Mouse (Mus musculus): ENCODE measurements around the gene Dhx37. TPM values are rescaled to one million over a fixed set of nuclear protein-coding genes. Genes with fewer than 3 reads are reported as not detected.
A peak's percentile ranks its signal among the peaks of the same experiment; 100 is the strongest.

The Dhx37 gene
- total RNA-seq, 1 experiment: 24.7 TPM

DNA sequence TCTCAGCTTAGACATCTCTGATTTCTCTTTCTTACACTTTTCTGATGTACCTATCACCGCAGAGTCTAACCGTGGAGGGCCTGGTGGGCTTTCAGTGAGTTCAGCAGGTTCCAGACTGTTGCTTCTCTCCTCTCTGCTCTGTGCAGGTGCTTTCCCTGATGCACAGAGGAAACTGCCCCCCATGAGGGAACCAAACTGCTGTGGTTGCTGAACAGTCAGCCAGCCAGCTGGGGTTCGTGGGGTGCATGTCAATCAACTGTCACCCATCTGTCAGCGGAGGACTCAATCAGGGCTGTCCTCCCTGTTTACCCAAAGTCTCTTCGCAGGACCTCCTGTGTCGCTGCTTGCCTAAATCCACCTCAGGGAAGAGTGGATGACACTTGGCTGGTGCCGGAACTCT, 56.7 kb downstream of the Dhx37 start:
- no peak for DNase-seq (ENCODE audit: low read depth, low spot score)
- in situ Hi-C loops (cut with MboI; ENCODE audit: low sequenced_read_pairs in 2 of 2, unreplicated experiment in 2 of 2): no loop called here
- no peak for TF ChIP-seq CHD2 (IDR thresholded peaks at IDR 0.05; ENCODE audit: low read depth, low read length)
- no peak for TF ChIP-seq ZNF384 (IDR thresholded peaks at IDR 0.05; ENCODE audit: low read depth, low read length)
- TF ChIP-seq HCFC1 (IDR thresholded peaks at IDR 0.05; ENCODE audit: borderline replicate concordance, insufficient read depth, low read length): no peak
- no peak for TF ChIP-seq ZC3H11A (IDR thresholded peaks at IDR 0.05; ENCODE audit: borderline replicate concordance, low read depth, low read length)
- TF ChIP-seq MAFK (IDR thresholded peaks at IDR 0.05; ENCODE audit: insufficient read depth, low read depth, low read length): no peak

DNA sequence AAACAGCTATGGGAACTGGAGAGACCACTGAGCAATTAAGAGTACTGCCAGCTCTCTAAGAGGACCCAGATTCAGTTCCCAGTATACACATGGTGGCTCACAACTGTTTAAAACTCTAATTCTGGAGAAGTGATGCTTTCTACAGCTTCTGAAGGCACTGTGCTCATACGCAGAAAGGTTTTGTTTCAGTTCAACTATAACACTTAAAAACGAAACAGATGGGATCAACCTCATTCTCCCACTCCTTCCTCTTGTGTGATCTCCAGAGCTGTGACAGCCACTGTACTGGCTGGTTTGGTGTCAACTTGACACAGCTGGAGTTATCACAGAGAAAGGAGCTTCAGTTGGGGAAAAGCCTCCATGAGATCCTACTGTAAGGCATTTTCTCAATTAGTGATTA, 58.0 kb downstream of the Dhx37 start:
- no peak for TF ChIP-seq MAFK (IDR thresholded peaks at IDR 0.05; ENCODE audit: insufficient read depth, low read depth, low read length)
- TF ChIP-seq CHD2 (IDR thresholded peaks at IDR 0.05; ENCODE audit: low read depth, low read length): no peak
- no peak for TF ChIP-seq HCFC1 (IDR thresholded peaks at IDR 0.05; ENCODE audit: borderline replicate concordance, insufficient read depth, low read length)
- no peak for TF ChIP-seq ZC3H11A (IDR thresholded peaks at IDR 0.05; ENCODE audit: borderline replicate concordance, low read depth, low read length)
- TF ChIP-seq ZNF384 (IDR thresholded peaks at IDR 0.05; ENCODE audit: low read depth, low read length): no peak
- no peaks in the 10 kb centered on the region for H3K36me3 ChIP-seq (ENCODE audit: control insufficient read depth, insufficient read depth, low read length, poor library complexity, severe bottlenecking)
- H3K9ac ChIP-seq (ENCODE audit: insufficient read depth, low read depth, low read length, poor library complexity, severe bottlenecking): no peak overlapping the region
- no peaks in the 10 kb centered on the region for H3K9me3 ChIP-seq (ENCODE audit: control insufficient read depth, insufficient read depth, low read depth, low read length)
- no peaks in the 10 kb centered on the region for H3K4me1 ChIP-seq (ENCODE audit: control insufficient read depth in 2 of 2, insufficient read depth in 2 of 2, low read length in 2 of 2, poor library complexity in 1 of 2)
- in situ Hi-C loops (cut with MboI; ENCODE audit: low sequenced_read_pairs in 2 of 2, unreplicated experiment in 2 of 2): no loop called here
- DNase-seq (ENCODE audit: low read depth, low spot score): no peak
- H3K4me3 ChIP-seq (ENCODE audit: insufficient read depth in 1 of 2, low read depth in 1 of 2, low read length in 2 of 2, poor library complexity in 1 of 2, severe bottlenecking in 1 of 2): no peak overlapping the region
- H3K27ac ChIP-seq (ENCODE audit: insufficient read depth, low read depth, low read length, poor library complexity, severe bottlenecking): no peak overlapping the region

More for the DNA sequence above, 56.7 kb downstream of the Dhx37 start:
- H3K4me1 ChIP-seq (ENCODE audit: control insufficient read depth in 2 of 2, insufficient read depth in 2 of 2, low read length in 2 of 2, poor library complexity in 1 of 2): no peaks in the 10 kb centered on the region
- no peaks in the 10 kb centered on the region for H3K9me3 ChIP-seq (ENCODE audit: control insufficient read depth, insufficient read depth, low read depth, low read length)
- H3K4me3 ChIP-seq (ENCODE audit: insufficient read depth in 1 of 2, low read depth in 1 of 2, low read length in 2 of 2, poor library complexity in 1 of 2, severe bottlenecking in 1 of 2): no peak overlapping the region
- H3K36me3 ChIP-seq (ENCODE audit: control insufficient read depth, insufficient read depth, low read length, poor library complexity, severe bottlenecking): no peaks in the 10 kb centered on the region
- no peak overlapping the region for H3K27ac ChIP-seq (ENCODE audit: insufficient read depth, low read depth, low read length, poor library complexity, severe bottlenecking)
- H3K9ac ChIP-seq (ENCODE audit: insufficient read depth, low read depth, low read length, poor library complexity, severe bottlenecking): no peak overlapping the region

- in situ Hi-C loops (cut with MboI; ENCODE audit: low sequenced_read_pairs in 2 of 2, unreplicated experiment in 2 of 2): no loop called here
- no peaks in the 10 kb centered on the region for H3K36me3 ChIP-seq (ENCODE audit: control insufficient read depth, insufficient read depth, low read length, poor library complexity, severe bottlenecking)
- H3K4me1 ChIP-seq (ENCODE audit: control insufficient read depth in 2 of 2, insufficient read depth in 2 of 2, low read length in 2 of 2, poor library complexity in 1 of 2): no peaks in the 10 kb centered on the region
- H3K27ac ChIP-seq (ENCODE audit: insufficient read depth, low read depth, low read length, poor library complexity, severe bottlenecking): no peak overlapping the region
- TF ChIP-seq MAFK (IDR thresholded peaks at IDR 0.05; ENCODE audit: insufficient read depth, low read depth, low read length) (no peak), ZC3H11A (IDR thresholded peaks at IDR 0.05; ENCODE audit: borderline replicate concordance, low read depth, low read length) (no peak), HCFC1 (IDR thresholded peaks at IDR 0.05; ENCODE audit: borderline replicate concordance, insufficient read depth, low read length) (no peak), ZNF384 (IDR thresholded peaks at IDR 0.05; ENCODE audit: low read depth, low read length) (no peak), CHD2 (IDR thresholded peaks at IDR 0.05; ENCODE audit: low read depth, low read length) (no peak)
- no peak overlapping the region for H3K9ac ChIP-seq (ENCODE audit: insufficient read depth, low read depth, low read length, poor library complexity, severe bottlenecking)
- H3K9me3 ChIP-seq (ENCODE audit: control insufficient read depth, insufficient read depth, low read depth, low read length): no peaks in the 10 kb centered on the region
- H3K4me3 ChIP-seq (ENCODE audit: insufficient read depth in 1 of 2, low read depth in 1 of 2, low read length in 2 of 2, poor library complexity in 1 of 2, severe bottlenecking in 1 of 2): no peak overlapping the region
- no peak for DNase-seq (ENCODE audit: low read depth, low spot score)
Observed at GRCm38 (mm10) chr5:125372027-125372426, 61.9 kb downstream of the Dhx37 start.

- Histone ChIP-seq H3K4me3 (ENCODE audit: insufficient read depth in 1 of 2, low read depth in 1 of 2, low read length in 2 of 2, poor library complexity in 1 of 2, severe bottlenecking in 1 of 2) (no peak overlapping the region), H3K27ac (ENCODE audit: insufficient read depth, low read depth, low read length, poor library complexity, severe bottlenecking) (no peak overlapping the region), H3K9me3 (ENCODE audit: control insufficient read depth, insufficient read depth, low read depth, low read length) (no peaks in the 10 kb centered on the region), H3K4me1 (ENCODE audit: control insufficient read depth in 2 of 2, insufficient read depth in 2 of 2, low read length in 2 of 2, poor library complexity in 1 of 2) (no peaks in the 10 kb centered on the region), H3K36me3 (ENCODE audit: control insufficient read depth, insufficient read depth, low read length, poor library complexity, severe bottlenecking) (no peaks in the 10 kb centered on the region), H3K9ac (ENCODE audit: insufficient read depth, low read depth, low read length, poor library complexity, severe bottlenecking) (no peak overlapping the region)
- in situ Hi-C loops (cut with MboI; ENCODE audit: low sequenced_read_pairs in 2 of 2, unreplicated experiment in 2 of 2): no loop called here
- TF ChIP-seq HCFC1 (IDR thresholded peaks at IDR 0.05; ENCODE audit: borderline replicate concordance, insufficient read depth, low read length): no peak
- 0 out of 2 replicates have a peak, but pooled peaks have one; percentile 26 for TF ChIP-seq MAFK (IDR thresholded peaks at IDR 0.05; ENCODE audit: insufficient read depth, low read depth, low read length)
- no peak for TF ChIP-seq ZC3H11A (IDR thresholded peaks at IDR 0.05; ENCODE audit: borderline replicate concordance, low read depth, low read length)
- no peak for TF ChIP-seq CHD2 (IDR thresholded peaks at IDR 0.05; ENCODE audit: low read depth, low read length)
- TF ChIP-seq ZNF384 (IDR thresholded peaks at IDR 0.05; ENCODE audit: low read depth, low read length): no peak
- no peak for DNase-seq (ENCODE audit: low read depth, low spot score)
Observed at GRCm38 (mm10) chr5:125370950-125371693, 62.8 kb downstream of the Dhx37 start.
